Mouse (Mus musculus) left cerebral cortex, postnatal 4 days (tissue): ENCODE results near the gene Gm9913. TPM values are rescaled to one million over a fixed set of nuclear protein-coding genes. Genes with fewer than 3 reads are reported as not detected.

ENCODE experiments used
- DNase-seq: peaks from one replicate; pipeline ENCODE4 v3.0.0-alpha.2; 2022
- intact Hi-C: fragments of 180-260 bp; cut with DNase I; formaldehyde crosslinking; loops from one replicate; pipeline ENCODE4 v1.15.1; 2025
- total RNA-seq, 2 experiments: library from RNA; stranded (reverse); gene quantifications; 2 replicates each; pipeline ENCODE4 v1.2.3; 2021

The Gm9913 gene
- total RNA-seq, 2 experiments from 2014 or later: 0.24 to 0.40 TPM

GRCm38 (mm10) chr2:125543646-125544045 is 38.8 kb downstream of the Gm9913 start:
- intact Hi-C loops: no loop called here

GRCm38 (mm10) chr2:125544986-125545385 is 40.1 kb downstream of the Gm9913 start:
- DNase-seq: no peak
- intact Hi-C loops: no loop called here

More at GRCm38 (mm10) chr2:125543646-125544045, 38.8 kb downstream of the Gm9913 start:
- DNase-seq: no peak

GRCm38 (mm10) chr2:125548806-125549578 is 44.1 kb downstream of the Gm9913 start:
- no peak for DNase-seq
- intact Hi-C loops: no loop called here

- intact Hi-C loops: no loop called here
- no peak for DNase-seq
Observed at GRCm38 (mm10) chr2:125555830-125556229, 50.9 kb downstream of the Gm9913 start.

Other genes starting within 250 kb of the Gm9913 start
- gene Fbn1, start 2.9 kb downstream of the Gm9913 start, total RNA-seq: 10 to 100 TPM; 17.4 to 18.3 TPM
- gene Cep152, start 120.0 kb downstream of the Gm9913 start, total RNA-seq: 1 to 10 TPM; 2.6 to 3.6 TPM
- 100 to 1,000 TPM; 522 to 568 TPM for gene Eid1, start 168.0 kb downstream of the Gm9913 start, total RNA-seq
- gene Shc4, start 219.1 kb downstream of the Gm9913 start, total RNA-seq: 1 to 10 TPM; 5.3 to 5.6 TPM